Mouse (Mus musculus) kidney, adult 8-10 months (tissue): ENCODE results near the gene Frat1.

Source experiments
- DNase-seq, 2 experiments: peaks; one replicate each; pipeline ENCODE4 v3.0.0; 2022

Gene Frat1

DNA sequence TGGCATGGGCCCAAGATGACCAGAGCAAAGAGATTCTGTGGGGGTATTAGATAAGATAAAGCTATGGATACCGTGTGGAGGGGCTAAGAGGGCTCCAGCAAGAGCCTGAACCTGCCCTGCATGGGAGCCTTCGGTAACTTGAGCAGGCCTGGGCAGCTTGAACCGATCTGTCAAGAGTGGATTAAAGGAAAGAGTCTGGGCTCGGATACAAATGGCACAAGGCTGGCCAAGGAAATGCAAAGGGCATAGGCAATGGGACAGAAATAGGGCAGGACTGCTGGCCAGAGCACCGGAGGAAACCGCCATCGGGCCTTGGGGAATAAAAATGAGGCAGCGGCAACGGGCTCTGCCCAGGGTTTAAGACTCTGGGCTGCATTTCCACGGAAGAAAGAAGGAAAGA, 12.4 kb upstream of the Frat1 start:
- DNase-seq = no peak

DNA sequence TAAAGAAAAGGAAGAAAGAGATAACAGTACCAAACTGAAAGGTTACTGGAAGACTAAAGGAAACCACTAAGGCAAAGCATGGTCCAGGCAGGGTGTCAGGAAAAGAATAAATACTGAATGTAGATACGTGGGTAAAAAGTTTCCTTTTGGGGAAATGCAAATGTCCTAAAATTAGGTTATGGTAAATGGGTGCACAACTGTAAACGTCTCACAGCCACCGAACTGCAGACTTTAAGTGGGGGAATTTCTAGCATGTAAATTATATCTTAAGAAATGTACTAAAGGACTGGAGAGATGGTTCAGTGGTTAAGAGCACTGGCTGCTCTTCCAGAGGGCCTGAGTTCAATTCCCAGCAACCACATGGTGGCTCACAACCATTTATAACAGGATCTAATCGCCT, 11.0 kb upstream of the Frat1 start:
- no peak for DNase-seq

- DNase-seq = no peak
Observed at GRCm38 (mm10) chr19:41821436-41821835, 8.3 kb upstream of the Frat1 start.

DNA sequence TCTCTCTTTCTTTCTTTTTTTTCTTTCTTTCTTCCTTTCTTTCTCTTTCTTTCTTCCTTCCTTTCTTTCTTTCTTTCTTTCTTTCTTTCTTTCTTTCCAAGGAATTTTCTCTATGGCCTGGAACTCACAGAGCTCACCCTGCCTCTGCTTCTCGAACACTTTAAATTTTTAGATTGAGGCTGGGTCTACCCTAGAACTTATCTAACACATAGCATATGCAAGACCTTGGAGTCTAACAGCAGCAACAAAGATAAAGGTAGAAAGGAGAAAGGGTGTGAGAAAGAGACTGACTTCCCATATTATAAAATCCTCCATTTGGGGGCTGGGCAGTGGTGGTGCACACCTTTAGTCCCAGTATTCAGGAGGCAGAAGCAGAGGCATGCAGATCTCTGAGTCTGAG, 7.2 kb upstream of the Frat1 start:
- no peak for DNase-seq

GRCm38 (mm10) chr19:41824950-41825349, 4.8 kb upstream of the Frat1 start:
- DNase-seq = no peak

DNA sequence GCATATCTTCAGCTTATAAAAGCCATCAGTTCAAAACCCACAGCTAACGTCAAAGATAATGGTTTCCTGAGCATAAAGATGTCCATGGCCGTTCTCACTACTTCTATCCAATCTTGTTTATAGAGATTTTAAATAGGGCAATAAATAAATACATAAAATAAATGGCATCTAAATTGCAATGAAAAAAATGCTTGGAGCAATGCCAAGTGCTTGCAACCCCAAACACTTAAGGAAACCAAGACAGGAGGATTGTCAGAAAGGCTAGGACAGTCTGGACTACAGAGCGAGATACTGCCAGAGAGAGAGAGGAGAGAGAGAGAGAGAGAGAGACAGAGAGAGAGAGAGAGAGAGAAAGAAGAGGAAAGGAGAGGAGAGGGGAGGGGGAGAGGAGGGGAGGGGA, 3.2 kb upstream of the Frat1 start:
- DNase-seq = no peak

GRCm38 (mm10) chr19:41828941-41829340, 829 bp upstream of the Frat1 start:
- DNase-seq = no peak

DNA sequence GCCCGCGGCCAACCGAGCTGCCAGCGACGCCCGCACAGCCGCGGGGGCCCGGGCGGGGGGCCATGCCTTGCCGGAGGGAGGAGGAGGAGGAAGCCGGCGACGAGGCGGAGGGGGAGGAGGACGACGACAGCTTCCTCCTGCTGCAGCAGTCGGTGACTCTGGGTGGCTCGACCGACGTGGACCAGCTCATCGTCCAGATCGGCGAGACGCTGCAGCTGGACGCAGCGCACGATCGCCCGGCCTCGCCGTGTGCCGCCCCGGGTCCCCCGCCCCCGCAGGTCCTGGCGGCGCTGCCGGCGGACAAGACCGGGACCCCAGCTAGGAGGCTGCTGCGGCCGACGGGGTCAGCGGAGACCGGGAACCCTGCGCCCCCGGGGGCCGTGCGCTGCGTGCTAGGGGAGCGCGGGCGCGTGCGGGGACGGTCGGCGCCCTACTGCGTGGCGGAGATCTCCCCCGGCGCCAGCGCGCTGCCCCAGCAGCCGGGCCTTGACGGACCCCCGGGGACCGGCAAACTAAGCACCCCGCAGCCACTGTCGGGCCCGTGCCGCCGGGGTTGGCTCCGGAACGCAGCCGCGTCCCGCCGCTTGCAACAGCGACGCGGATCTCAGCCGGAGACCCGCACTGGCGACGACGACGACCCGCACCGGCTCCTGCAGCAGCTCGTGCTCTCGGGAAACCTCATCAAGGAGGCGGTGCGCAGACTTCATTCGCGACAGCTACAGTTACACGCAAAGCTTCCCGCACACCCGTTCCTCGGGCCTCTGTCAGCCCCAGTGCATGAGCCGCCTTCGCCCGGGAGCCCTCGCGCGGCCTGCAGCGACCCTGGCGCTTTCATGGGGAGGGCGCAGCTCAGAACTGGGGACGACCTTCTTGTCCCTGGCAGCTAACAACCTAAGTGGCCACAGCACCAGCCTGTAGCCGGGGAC, 599 bp downstream of the Frat1 start:
- DNase-seq = no peak

GRCm38 (mm10) chr19:41831101-41831570, 1.4 kb downstream of the Frat1 start:
- DNase-seq = no peak

DNA sequence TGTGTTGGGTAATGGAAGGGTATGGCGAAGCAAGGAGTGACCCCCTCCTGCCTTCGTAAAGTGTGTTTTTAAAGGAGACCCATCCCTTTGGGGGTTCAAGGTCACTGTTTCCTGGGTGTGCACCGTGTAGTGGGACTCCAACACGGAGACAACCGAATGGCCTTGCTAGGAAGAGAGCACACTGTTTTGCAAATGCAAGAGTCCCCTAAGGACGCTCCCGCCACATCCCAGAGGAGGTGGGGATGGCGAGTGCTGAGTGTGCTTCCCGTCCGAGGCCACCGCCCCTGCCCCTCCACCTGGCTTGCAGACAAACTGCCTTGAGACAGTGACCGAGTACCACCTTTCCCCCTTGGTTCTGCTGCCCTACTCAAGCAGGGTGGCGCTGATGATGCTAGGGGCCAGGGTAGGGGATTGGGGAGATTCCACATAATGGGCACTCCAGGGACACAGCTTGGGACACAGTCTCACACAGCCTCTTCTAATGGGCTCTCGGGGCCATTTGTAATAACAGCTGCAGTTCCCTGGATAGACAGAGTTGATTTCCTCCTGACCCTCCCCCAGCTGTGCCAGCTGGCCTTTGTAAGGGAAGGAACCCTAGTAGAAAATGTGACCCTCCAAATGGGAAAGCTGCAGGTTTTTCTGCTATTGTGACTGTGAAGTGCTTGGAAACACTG, 2.1 kb downstream of the Frat1 start:
- DNase-seq = no peak

DNA sequence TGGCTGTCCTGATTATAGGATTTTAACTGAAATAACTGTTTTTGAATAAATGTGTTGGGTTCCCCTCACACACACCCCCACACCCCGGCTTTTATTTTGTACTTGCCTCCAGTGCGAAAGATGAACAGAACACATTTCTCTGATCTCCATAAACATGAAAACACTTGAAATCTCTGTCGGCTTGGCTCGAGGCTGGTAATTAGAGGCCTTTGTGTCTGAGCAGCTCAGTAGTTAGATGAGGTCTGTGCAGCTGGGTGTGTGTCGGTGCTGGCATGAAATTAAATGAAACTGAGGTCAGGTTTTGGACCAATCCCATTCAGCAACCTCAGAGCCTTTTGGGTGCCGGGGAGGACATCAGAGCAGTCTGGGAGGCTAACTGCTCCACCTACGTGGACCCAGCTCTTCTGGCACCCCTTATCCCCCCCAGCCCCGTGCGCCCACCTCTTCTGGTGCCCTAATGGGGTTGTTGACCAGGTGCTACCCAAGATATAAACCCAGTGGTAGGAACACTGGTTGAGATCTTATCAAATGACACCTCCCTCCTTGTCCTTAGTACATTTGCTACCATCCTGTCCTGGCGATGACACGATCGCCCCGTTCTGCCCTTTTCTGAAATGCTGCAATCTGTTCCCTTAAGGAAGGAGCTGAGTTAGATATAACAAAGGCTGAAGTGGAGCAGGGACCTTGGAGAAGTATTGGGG, 2.9 kb downstream of the Frat1 start:
- no peak for DNase-seq

- no peak for DNase-seq
Observed at GRCm38 (mm10) chr19:41835407-41835806, 5.6 kb downstream of the Frat1 start.

- no peak for DNase-seq
Observed at GRCm38 (mm10) chr19:41835816-41836215, 6.0 kb downstream of the Frat1 start.

DNA sequence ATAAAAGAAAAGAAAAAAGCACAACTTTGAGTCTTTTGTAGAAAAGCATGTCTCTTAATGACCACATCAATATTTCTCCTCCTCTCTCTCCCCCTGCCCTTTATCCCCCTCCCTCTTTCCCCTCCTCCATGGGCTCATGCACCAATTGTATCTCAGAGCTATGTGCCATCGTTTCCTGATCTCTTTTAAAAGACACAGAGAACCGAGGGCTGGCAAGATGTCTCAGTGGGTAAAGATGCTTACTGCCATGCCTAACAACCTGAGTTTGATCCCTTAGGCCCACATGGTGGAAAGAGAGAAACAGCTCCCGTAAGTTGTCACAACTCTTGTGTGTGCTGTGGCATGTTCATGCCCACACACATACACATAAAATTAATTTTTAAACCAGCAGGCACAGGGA, 6.9 kb downstream of the Frat1 start:
- no peak for DNase-seq

- no peak for DNase-seq
Observed at GRCm38 (mm10) chr19:41837194-41837916, 7.6 kb downstream of the Frat1 start.

- DNase-seq = no peak
Observed at GRCm38 (mm10) chr19:41837917-41838261, 8.1 kb downstream of the Frat1 start.

GRCm38 (mm10) chr19:41838808-41839207, 9.0 kb downstream of the Frat1 start:
- no peak for DNase-seq

DNA sequence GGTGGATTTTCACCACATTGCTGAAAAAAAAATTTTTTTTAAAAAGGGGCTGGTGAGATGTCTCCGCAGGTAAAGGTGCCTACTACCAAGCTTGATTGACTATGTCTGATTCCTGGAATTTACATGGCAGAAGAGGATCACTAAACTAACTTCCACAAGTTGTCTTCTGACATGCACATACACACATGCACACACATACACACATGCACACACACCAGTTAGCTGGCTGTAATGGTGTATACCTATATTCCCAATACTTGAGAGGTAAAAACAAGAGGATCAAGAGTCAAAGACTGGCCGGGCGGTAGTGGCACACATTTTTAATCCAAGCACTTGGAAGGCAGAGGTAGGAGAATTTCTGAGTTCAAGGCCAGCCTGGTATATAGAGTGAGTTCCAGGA, 9.9 kb downstream of the Frat1 start:
- no peak for DNase-seq

- no peak for DNase-seq
Observed at GRCm38 (mm10) chr19:41841105-41841750, 11.5 kb downstream of the Frat1 start.

DNA sequence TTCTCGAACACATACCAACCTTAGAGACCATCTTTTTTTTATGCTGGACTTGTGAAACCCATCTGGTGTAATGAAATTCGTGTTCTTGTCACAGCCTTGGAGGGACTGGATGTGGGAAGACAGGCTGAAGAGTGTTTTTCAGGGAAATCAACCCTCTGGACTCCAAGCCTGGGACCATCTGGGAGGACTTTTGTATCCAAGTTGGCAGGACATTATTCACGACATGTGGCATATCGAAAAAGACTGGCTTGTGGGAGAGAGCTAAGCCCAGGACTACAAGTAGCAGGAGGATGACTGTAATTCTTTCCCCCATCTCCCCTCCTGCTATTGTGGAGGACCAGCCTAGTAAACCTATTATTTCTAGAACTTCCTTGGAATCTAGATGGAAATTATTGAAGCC, 12.4 kb downstream of the Frat1 start:
- DNase-seq = no peak

DNA sequence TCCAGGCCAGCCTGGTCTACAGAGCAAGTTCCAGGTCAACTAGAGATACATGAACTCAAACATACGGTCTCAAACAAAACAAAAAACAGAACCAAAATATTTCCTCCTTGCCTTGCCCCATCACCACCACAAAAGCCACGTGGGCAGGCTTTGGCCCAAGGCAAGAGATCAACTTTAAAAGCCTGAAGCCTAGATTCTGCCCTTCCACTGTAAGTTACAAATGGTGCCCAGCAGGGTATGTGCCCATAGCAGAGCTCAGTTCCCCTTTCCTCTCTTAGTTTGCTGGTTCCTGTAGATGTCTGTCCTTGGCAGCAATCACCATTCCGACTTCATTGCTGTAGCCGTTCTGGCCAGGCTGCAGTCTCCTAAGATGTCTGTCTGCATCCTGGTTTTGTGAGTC, 12.9 kb downstream of the Frat1 start:
- no peak for DNase-seq

GRCm38 (mm10) chr19:41844345-41844744, 14.6 kb downstream of the Frat1 start:
- no peak for DNase-seq
